Mouse (Mus musculus) lung, postnatal 25 days (tissue): Measurements from ENCODE around the gene Sirt5.

Experiments used
- DNase-seq: peaks from one replicate; pipeline ENCODE4 v3.0.0; 2022; ENCODE audit warnings: low spot score

Gene Sirt5

GRCm38 (mm10) chr13:43364985-43365824 lies at the start of gene Sirt5:
Gene Sirt5 (plus strand): TSS chr13:43365496.
- DNase-seq: peak; percentile 90

DNA sequence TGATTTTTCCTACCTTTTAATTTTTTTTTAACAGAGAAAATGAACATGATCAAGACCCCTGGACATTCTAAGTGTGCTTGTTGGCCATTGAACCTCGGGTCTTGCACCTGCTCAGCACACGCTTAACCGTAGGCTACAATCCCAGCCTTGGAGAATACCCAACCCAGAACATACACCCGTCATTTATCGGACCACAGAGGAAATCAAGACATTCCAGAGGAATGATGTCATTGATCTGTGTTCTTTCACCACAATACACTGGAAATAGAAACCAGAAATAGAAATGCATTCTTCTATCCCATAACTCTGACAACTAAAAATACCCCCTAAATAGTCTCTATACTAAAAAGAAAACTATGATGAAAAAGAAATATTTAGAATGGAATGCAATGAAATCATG lies 47.9 kb upstream of the Sirt5 start:
- DNase-seq: no peak

GRCm38 (mm10) chr13:43319396-43319795 lies 45.9 kb upstream of the Sirt5 start:
- no peak for DNase-seq

DNA sequence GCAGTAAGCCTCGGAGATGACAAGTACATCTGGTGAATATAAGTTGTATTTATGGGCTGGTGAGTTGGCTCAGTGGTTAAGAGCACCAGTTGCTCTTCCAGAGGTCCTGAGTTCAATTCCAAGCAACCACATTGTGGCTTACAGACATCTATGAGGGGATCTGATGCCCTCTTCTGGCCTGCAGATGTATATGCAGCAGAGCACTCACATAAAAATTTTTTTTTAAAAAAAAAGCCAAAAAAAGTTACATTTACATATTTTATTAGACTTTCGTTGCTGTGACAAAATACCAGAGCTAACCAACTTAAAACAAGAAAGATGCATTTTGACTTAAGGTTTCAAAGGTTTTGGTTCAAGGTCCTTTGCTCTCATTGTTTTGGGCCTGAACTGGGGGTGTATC lies 43.8 kb upstream of the Sirt5 start:
- DNase-seq: no peak

DNA sequence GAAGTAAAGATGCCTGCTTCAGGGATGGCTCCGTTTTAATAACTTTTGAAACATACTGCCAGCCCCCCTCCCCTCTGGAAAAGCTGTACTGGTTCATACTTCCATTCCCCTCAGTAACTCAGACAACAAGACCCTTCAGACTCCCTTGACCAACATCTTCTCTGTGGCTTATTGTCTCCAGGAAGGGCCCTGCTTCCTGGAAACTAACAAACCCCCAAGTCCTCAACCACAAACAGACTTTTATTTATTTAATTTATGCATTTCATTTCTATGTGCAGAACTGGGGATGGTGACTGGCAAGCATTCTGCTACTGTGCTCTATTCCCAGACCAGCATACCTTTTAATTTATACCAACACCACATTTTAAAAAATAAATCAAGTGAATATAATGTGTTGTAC lies 39.9 kb upstream of the Sirt5 start:
- DNase-seq: no peak

- DNase-seq: no peak
These were observed 33.4 kb upstream of the Sirt5 start for GRCm38 (mm10) chr13:43331721-43332444.

GRCm38 (mm10) chr13:43332591-43332990 lies 32.7 kb upstream of the Sirt5 start:
- DNase-seq: no peak

GRCm38 (mm10) chr13:43336425-43337221 lies 28.7 kb upstream of the Sirt5 start:
- DNase-seq: peak; percentile 27

GRCm38 (mm10) chr13:43338001-43338400 lies 27.3 kb upstream of the Sirt5 start:
- DNase-seq: no peak

- no peak for DNase-seq
These were observed 26.7 kb upstream of the Sirt5 start for GRCm38 (mm10) chr13:43338632-43339031.

DNA sequence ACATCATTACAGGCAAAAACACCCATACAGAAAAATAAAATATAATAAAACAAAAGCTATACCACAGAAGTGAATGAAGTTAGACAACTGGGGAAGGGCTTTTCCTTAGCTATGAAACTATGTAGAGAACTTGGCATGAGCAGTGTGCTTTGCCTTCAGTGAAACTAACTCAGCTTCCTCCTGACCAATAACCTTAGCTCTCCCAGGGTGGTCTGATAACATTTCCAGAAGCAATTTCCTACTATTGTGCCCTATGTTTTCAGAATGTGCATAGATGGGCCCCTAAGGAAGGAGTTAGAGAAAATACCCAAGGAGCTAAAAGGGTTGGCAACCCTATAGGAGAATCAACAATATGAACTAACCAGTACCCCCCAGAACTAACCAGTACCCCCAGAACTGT lies 18.5 kb upstream of the Sirt5 start:
- no peak for DNase-seq

GRCm38 (mm10) chr13:43349376-43349775 lies 15.9 kb upstream of the Sirt5 start:
- DNase-seq: no peak

GRCm38 (mm10) chr13:43350489-43351169 lies 14.7 kb upstream of the Sirt5 start:
- DNase-seq: peak; percentile 58

GRCm38 (mm10) chr13:43353356-43353755 lies 11.9 kb upstream of the Sirt5 start:
- DNase-seq: no peak

GRCm38 (mm10) chr13:43354362-43354761 lies 10.9 kb upstream of the Sirt5 start:
- no peak for DNase-seq

- no peak for DNase-seq
These were observed 8.8 kb upstream of the Sirt5 start for GRCm38 (mm10) chr13:43356346-43357125.

DNA sequence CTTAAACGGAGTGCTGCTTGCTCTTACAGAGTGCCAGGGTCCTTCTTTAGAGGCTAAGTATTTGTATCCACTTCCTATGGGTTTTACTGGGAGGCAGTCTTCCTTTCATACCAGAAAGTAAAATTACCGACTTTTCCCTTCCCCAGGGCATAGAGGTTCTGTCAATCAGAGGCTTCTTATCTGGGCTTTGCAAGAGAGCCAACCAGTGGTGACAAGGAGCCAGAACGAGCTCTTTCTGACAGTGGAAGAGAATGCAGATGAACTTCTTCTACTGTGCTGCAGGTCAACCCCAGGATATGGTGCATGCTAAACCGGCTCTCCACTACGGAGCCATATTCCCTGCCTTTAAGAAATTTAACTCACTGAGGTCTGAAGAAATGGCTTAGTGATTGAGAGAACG lies 4.8 kb upstream of the Sirt5 start:
- no peak for DNase-seq

DNA sequence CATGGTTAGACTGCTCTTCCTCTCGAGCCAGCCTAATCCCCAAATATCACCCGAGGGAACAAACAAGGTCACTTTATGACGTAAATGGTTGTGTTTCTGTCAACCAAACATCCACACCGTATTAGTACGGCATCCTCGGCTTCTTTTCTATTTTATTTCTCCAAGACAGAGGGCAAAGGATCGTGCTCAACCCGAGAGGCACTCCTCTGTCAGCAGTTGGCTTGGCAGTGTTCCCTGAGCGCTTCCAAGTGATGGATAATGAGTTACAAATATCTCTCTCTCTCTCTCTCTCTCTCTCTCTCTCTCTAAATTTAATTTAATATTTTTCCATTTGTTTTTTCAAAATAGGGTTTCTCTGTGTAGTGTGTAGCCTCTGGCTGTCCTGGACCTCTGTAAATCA lies 2.9 kb upstream of the Sirt5 start:
- no peak for DNase-seq

GRCm38 (mm10) chr13:43365825-43366184 lies 509 bp downstream of the Sirt5 start:
- DNase-seq: no peak

- DNase-seq: no peak
These were observed 4.8 kb downstream of the Sirt5 start for GRCm38 (mm10) chr13:43370063-43370462.

DNA sequence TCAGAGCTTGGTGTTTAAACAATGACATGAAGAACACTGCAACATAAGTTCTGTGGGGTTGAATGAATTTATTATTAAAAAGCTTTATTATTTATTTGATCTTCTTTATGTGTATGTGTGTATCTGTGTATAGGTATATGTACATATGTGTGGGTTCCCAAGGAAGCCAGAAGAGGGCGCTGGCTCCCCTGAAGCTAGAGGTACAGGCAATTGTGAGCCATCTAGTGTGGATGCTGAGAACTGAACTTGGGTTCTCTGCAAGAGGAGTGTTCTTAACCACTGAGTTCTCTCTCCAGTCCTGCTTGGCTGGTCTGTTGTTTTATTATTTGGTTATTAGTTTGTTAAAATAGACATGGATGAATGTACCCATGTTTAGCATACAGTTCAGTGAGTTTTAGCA lies 7.6 kb downstream of the Sirt5 start:
- no peak for DNase-seq
